Mouse (Mus musculus) heart, postnatal 14 days (tissue): ENCODE measurements at regions not wholly inside any gene's neighbourhood (a gene's known extent, or its start where the extent isn't known, plus 50 kb on each side); places are given as distances from the start of the nearest gene placed in this dataset.
A peak's percentile ranks its signal among the peaks of the same experiment; 100 is the strongest.

ENCODE experiments used
- DNase-seq, 2 experiments: peaks; one replicate each; pipeline ENCODE4 v3.0.0; 2021 to 2022
- intact Hi-C: fragments of 180-260 bp; cut with DNase I; formaldehyde crosslinking; loops from one replicate; pipeline ENCODE4 v1.15.1; 2025

GRCm38 (mm10) chr9:98791709-98792108 lies 50.6 kb upstream of the Prr23a1 start:
- DNase-seq: no peak
- intact Hi-C loops: no loop called here

DNA sequence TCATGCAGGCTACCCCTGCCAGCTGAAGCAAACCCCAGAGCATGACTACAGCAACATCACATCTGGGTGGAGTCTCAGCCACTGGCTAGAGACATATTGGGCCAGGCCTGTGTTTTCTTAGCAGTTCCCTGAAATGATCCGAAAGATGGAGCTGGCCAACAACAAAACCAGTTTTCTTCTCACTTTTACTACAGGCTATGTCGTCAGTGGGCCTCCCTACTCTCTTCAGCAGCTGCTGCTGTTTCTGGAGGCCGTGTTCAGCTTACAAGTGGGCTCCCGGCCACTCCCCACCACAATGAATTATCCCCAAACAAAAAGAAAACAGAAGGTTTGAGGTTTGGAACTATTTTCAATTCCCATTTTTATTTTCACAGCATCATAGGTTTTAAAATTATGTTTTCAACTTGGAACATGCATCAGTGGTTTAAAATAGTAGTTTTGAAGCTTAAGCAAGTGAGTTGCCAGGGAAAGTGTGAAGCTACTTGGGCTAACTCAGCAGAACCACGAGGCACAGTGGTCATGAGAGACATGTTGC lies 68.6 kb upstream of the Prr23a1 start:
- intact Hi-C loops: no loop called here
- peak in 1 of 2 experiments; percentile 5 for DNase-seq

DNA sequence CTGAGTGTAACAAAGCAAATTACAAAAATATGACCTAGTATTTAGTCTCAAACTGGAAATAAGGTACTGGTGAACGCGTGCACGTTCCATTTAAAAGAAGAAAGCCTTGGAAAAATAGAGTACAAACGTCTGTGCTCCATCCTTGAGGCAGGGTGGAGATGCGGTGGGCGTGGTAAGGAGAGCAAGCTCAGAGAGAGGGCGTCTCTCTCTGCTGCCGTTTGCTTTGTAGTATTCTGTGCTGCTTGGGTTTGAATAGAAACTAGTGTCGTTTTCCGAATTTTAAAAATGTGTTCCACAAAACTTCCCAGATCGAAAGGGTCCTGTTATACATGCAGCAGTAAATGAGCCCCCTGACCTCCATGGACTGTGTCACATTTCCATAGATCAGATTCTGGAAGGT lies 69.1 kb upstream of the Prr23a1 start:
- no peak for DNase-seq
- intact Hi-C loops: no loop called here

DNA sequence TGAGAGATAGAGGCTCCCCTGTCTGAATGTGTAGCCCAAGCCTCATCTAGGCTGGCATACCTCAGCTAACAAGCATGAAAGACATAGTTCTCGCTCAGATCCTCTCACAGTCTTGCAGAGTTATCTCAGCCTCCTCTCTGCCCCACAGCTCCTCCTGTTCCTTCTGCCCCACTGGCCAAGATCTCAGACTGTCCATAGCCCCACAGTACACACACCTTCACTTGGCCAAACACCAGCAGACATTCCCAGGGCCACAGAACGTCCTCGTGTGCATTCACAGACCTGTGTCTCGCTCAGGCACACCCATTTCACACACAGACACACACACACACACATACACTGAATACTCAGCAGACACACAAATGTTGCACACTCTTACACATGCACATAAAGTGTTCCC lies 87.5 kb upstream of the Prr23a1 start:
- intact Hi-C loops: no loop called here
- no peak for DNase-seq

GRCm38 (mm10) chr9:98753356-98753953 lies 88.8 kb upstream of the Prr23a1 start:
- no peak for DNase-seq
- intact Hi-C loops: no loop called here

DNA sequence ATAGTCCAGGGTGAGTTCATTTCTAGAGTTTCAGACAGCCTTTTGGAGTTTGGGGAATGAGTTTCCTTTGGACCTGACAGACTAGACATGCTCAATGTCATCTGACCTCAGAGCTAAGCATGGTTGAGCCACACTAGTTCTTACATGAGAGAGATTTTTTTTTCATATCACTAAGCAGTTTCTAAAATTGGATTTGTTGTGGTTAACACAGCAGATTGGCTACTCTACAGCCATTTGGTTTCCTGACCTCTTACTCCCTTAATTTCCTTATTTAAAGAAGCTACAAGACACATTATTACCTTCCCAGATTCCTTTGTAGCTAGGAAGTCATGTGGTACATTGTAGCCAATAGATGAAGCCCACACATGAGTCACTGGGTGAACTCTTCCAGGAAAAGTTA lies 98.5 kb upstream of the Prr23a1 start:
- intact Hi-C loops: no loop called here
- DNase-seq: no peak

DNA sequence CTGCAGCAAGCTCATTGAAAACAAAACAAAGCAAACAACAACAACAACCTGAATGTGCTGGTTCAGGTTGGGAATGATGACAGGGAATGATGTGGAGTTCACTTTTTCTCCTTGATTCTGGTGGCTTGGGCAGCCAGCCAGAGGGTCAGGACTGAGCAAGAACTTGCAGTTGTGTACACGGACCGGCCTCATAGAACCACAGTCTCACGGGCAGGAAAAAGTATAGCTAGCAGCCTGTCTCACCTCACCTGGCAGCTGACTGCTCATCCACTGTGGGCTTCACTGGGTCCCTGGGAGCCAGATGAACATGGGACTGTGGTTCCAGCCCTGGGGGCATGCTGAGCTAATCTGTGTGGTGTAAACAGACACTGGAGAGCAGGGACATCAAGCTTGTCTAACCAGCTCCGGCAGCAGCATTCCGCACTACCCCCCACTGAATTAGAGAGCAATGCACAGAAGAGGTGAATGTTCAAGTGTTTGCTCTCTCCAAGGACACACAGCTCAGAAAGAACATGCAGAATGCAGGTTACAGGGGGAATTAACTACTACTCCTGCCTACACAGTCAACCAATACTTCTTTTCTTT lies 114.9 kb upstream of the Prr23a1 start:
- no peak for DNase-seq
- intact Hi-C loops: no loop called here

- DNase-seq: peak; percentile 20 to 23
- intact Hi-C loops: no loop called here
Observed at GRCm38 (mm10) chr9:98726638-98727037, 115.7 kb upstream of the Prr23a1 start.

- intact Hi-C loops: no loop called here
- no peak for DNase-seq
Observed at GRCm38 (mm10) chr9:98722885-98723284, 119.4 kb upstream of the Prr23a1 start.

DNA sequence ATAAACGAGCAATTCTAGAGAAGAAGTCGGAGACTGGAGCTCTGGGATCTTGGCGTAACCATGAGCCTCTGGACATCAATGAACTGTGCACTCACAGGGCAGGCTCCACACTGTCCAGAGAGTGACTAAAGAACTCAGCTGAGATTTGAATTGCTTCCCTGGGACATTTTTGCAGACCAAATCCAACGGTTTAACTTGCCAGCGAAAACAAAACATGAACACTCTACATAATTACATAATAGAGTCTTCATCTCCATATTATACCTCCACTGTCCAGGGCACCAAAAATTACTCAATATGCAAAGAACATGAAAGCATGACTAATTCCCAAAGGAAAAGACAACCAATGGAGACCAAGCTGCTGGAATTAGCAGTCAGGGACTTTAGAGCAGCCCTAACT lies 119.9 kb upstream of the Mrps22 start:
- intact Hi-C loops: no loop called here
- DNase-seq: no peak

GRCm38 (mm10) chr9:98717701-98718270 lies 116.3 kb upstream of the Mrps22 start:
- intact Hi-C loops: no loop called here
- no peak for DNase-seq

GRCm38 (mm10) chr9:98714661-98715060 lies 113.2 kb upstream of the Mrps22 start:
- DNase-seq: no peak
- intact Hi-C loops: no loop called here

- DNase-seq: no peak
- intact Hi-C loops: no loop called here
Observed at GRCm38 (mm10) chr9:98712826-98713225, 111.4 kb upstream of the Mrps22 start.

GRCm38 (mm10) chr9:98712023-98712563 lies 110.6 kb upstream of the Mrps22 start:
- DNase-seq: no peak
- intact Hi-C loops: no loop called here

DNA sequence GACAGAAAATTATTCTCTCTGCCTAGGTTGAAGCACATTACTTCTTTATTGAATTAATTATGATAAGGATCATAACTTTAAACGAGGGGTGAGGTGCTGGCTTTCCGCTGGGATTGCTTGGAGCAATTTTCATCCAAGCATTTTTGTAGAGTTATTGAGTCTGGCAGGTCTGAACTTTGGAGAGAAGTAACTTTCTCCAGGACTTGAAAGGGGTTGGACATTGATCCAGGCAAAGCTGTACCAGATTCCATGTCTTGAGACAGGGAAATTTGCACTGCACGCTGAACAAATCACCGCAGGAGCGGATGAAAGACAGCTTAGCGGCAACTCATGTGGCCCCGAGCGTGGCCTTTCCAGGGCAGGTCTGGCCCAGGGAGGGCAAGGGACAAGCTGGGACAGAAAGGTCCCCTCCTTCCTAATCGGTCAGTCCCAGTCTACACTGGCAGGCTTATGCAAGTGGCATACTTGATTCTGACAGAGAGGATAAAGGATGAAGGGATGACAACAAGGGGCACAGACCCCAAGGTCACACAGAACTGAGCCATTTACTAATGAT lies 108.8 kb upstream of the Mrps22 start:
- intact Hi-C loops: no loop called here
- no peak for DNase-seq

DNA sequence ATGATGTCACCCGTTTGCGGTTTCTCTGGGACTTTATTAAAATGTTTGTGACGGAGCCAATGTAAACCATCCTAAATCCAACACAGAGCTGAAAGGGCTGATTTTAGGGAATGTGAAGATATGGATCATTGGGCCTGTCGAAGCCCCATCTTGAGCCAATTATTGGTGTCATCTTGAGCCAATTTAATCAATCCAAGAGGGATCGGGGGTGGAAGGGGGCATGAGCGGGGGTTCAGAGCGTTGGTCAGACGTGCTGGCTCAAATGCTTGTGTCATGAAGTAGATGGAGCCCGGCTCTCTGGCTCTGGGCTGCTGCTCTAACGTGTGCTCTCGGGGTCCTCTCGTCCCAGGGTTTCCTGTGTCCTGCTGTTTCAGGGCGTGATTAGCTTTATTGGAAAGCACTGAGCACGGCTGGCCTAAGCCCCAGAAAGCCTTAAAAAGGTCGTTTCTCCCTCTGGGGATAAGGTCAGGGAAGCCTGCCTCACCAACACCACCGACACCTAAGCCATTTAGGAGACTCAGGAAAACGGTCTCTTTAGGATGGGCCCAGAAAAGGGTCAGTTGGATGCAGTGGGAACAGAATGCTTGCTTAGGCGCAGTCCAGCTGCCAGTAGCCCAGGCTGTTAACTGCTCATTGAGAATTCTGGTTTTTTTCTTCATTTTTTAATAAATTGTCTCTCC lies 106.7 kb upstream of the Mrps22 start:
- intact Hi-C loops: no loop called here
- DNase-seq: no peak

DNA sequence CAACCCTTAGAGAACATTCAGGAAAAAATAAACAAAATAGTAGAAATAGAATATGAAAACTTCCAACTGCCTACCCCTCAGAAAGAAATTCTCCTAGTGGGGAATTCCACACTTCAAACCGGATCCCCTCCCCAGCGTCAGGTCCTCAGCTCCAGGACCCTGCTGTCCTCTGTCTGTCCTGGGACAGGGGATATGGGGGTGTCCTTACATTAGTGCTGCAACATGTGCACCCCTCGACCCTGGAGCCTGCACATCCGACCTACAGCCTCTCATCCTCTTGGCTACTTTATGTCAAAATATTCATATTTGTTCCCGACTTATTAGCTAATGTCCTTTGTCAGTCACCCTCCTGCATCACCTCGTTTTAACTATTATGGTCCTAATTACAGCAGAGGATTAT lies 106.0 kb upstream of the Mrps22 start:
- no peak for DNase-seq
- intact Hi-C loops: no loop called here

- intact Hi-C loops: no loop called here
- DNase-seq: no peak
Observed at GRCm38 (mm10) chr9:98704131-98704530, 102.7 kb upstream of the Mrps22 start.

DNA sequence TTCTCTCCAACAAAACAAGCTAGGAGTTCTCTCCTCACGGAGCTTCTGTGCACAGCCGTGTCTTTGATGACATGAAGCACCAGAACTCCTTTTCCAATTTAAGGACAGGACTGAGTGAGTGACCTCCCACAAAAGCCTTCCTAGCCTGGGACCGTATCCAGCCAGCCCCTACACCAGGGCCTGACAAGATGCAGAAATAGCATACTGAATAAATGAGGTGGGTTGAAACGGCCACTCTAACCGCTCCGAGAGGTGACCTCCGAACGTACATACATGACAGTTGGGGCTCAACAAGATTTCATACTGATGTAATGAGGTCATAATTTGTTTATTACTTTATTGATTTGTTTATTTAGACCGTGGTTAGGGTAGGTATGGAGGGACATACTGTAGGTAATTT lies 101.9 kb upstream of the Mrps22 start:
- DNase-seq: no peak
- intact Hi-C loops: no loop called here

GRCm38 (mm10) chr9:98700571-98700970 lies 99.1 kb upstream of the Mrps22 start:
- no peak for DNase-seq
- intact Hi-C loops: no loop called here

DNA sequence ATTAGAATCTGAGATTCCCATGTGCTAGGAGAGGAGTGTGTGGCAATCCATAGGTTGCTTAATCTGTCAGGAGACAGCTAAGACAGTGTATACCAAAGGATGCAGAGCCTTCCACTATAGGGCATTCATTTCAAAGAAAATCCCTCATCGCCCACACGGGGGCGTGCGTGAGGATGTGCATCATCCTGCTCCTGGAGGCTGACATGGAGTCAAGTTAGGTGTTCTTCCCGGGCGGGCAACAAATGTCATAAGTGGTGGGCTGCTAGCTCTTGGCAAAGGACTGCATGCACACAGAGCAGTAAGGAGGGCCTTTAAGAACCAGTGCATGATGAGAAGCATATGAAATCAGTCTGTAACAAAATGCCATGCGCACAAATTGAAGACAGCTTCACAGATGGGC lies 95.7 kb upstream of the Mrps22 start:
- intact Hi-C loops: no loop called here
- no peak for DNase-seq
